Mouse (Mus musculus): ENCODE results near the gene Abi3. TPM values are rescaled to one million over a fixed set of nuclear protein-coding genes. Genes with fewer than 3 reads are reported as not detected.

The Abi3 gene
- polyA plus RNA-seq, 1 experiment = 21.8 TPM

DNA sequence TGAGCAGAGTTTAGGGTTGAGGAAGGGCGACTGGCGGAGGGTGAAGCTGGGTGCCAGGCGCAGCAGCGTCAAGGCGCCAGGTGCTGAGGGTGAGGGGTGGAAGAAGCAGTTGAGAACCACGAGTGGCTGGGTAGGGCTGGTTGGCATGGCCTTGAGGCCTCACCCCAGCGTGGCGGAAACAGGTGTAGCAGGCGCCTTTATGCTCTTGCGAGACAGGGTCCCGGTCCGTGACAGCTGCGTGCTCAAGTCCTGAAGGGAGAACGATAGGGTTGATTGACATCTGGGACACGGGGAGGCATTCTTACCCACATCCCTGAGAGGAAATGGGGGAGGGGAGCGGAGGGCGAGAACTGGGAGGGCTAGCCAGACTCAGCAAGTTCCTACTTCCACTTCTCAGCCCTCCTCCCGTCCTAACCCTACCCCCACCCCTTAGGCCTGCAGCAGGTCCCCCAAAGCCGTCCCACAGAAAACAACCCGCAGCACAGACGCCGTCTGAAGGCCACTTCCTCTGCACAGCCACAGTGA lies 8.1 kb downstream of the Abi3 start:
- H3K4me1 ChIP-seq (ENCODE audit: control insufficient read depth, insufficient read depth, low read length) = peaks cover 7% of the 10 kb centered on the region; the same call in 1 of the 2 replicates
- TF ChIP-seq CTCF (conservative IDR thresholded peaks at IDR 0.05; ENCODE audit: insufficient read depth, insufficient read length, low read depth, low read length) (no peak), POLR2A (IDR thresholded peaks at IDR 0.05; ENCODE audit: low read depth, low read length) (no peak)
- no peaks in the 10 kb centered on the region for H3K27me3 ChIP-seq (replicated peaks; ENCODE audit: control insufficient read depth, insufficient read depth, low read length)
- H3K36me3 ChIP-seq (ENCODE audit: control insufficient read depth, insufficient read depth, low read length) = no peaks in the 10 kb centered on the region
- peak; percentile 60 for DNase-seq
- no peak overlapping the region for H3K4me3 ChIP-seq (ENCODE audit: insufficient read depth, low read depth, low read length)
- 0 out of 2 replicates have a peak overlapping the region, but pooled peaks have one; percentile 0 for H3K27ac ChIP-seq (ENCODE audit: insufficient read depth, low read depth, low read length)
- WGBS = 24% methylated on average over 22 of the region's 22 CpGs

- TF ChIP-seq POLR2A (IDR thresholded peaks at IDR 0.05; ENCODE audit: low read depth, low read length) = no peak
- Histone ChIP-seq H3K4me1 (ENCODE audit: control insufficient read depth, insufficient read depth, low read length) (peaks cover 7% of the 10 kb centered on the region; the same call in 1 of the 2 replicates), H3K36me3 (ENCODE audit: control insufficient read depth, insufficient read depth, low read length) (no peaks in the 10 kb centered on the region), H3K4me3 (ENCODE audit: insufficient read depth, low read depth, low read length) (no peak overlapping the region), H3K27ac (ENCODE audit: insufficient read depth, low read depth, low read length) (0 out of 2 replicates have a peak overlapping the region, but pooled peaks have one; percentile 0), H3K27me3 (replicated peaks; ENCODE audit: control insufficient read depth, insufficient read depth, low read length) (no peaks in the 10 kb centered on the region)
- WGBS = 39% methylated on average over 18 of the region's 18 CpGs
- no peak for DNase-seq
These were observed 8.6 kb downstream of the Abi3 start for GRCm38 (mm10) chr11:95833631-95834142.

GRCm38 (mm10) chr11:95833006-95833570 lies 9.2 kb downstream of the Abi3 start:
- DNase-seq = no peak
- no peaks in the 10 kb centered on the region for H3K36me3 ChIP-seq (ENCODE audit: control insufficient read depth, insufficient read depth, low read length)
- no peak overlapping the region for H3K4me3 ChIP-seq (ENCODE audit: insufficient read depth, low read depth, low read length)
- H3K4me1 ChIP-seq (ENCODE audit: control insufficient read depth, insufficient read depth, low read length) = peaks cover 7% of the 10 kb centered on the region; the same call in 1 of the 2 replicates
- H3K27me3 ChIP-seq (replicated peaks; ENCODE audit: control insufficient read depth, insufficient read depth, low read length) = no peaks in the 10 kb centered on the region
- TF ChIP-seq POLR2A (IDR thresholded peaks at IDR 0.05; ENCODE audit: low read depth, low read length) (no peak), CTCF (conservative IDR thresholded peaks at IDR 0.05; ENCODE audit: insufficient read depth, insufficient read length, low read depth, low read length) (no peak)
- 60% methylated on average over 8 of the region's 8 CpGs for WGBS
- no peak overlapping the region for H3K27ac ChIP-seq (ENCODE audit: insufficient read depth, low read depth, low read length)

DNA sequence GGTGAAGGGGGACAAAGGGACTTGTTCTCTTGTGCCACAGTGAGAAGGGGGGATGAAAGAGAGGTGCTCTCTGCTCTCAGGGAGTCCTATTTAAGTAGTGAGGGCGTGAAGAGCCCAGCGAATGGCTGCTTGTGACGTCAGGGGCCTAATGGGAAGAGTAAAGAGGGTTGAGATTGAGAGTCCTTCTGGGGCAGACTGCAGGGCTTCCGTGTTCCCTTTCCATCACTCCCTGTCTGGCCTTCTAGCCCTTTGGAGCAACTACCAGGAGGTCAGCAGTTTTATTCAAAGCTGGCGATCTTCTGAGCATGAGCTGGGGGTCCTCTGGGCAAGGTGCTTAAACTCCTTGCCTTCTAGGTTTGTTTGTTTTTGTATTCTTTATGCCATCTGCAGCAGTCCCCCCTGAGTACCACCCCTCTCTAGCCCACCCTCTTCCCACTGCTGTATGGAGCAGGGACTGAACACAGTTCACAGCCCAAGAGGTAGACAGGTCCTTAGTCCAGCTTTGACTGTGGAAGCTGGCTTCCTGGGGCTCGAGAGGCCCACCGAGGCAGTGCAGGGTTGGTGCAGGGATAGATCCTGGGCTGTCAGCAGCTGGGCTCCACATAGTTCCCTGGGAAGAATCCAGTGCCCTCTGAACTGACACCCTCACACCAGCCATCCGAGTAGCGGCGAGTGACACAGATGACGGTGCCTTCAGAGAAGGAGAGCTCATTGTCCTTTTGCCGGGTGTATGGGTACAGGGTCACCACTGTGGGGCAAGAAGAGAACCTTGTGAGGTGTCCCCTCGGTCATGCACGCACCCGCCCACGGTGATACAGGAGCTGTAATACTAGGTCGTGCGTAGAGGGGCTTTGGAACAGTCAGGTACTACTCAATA lies 9.9 kb downstream of the Abi3 start:
- no peak overlapping the region for H3K4me3 ChIP-seq (ENCODE audit: insufficient read depth, low read depth, low read length)
- DNase-seq = no peak
- H3K4me1 ChIP-seq (ENCODE audit: control insufficient read depth, insufficient read depth, low read length) = peaks cover 7% of the 10 kb centered on the region; the same call in 1 of the 2 replicates
- H3K36me3 ChIP-seq (ENCODE audit: control insufficient read depth, insufficient read depth, low read length) = no peaks in the 10 kb centered on the region
- H3K27ac ChIP-seq (ENCODE audit: insufficient read depth, low read depth, low read length) = no peak overlapping the region
- TF ChIP-seq POLR2A (IDR thresholded peaks at IDR 0.05; ENCODE audit: low read depth, low read length) (no peak), CTCF (conservative IDR thresholded peaks at IDR 0.05; ENCODE audit: insufficient read depth, insufficient read length, low read depth, low read length) (no peak)
- H3K27me3 ChIP-seq (replicated peaks; ENCODE audit: control insufficient read depth, insufficient read depth, low read length) = no peaks in the 10 kb centered on the region
- WGBS = 72% methylated on average over 18 of the region's 18 CpGs

GRCm38 (mm10) chr11:95831641-95832040 lies 10.6 kb downstream of the Abi3 start:
- Histone ChIP-seq H3K27me3 (replicated peaks; ENCODE audit: control insufficient read depth, insufficient read depth, low read length) (no peaks in the 10 kb centered on the region), H3K4me3 (ENCODE audit: insufficient read depth, low read depth, low read length) (no peak overlapping the region), H3K36me3 (ENCODE audit: control insufficient read depth, insufficient read depth, low read length) (no peaks in the 10 kb centered on the region), H3K4me1 (ENCODE audit: control insufficient read depth, insufficient read depth, low read length) (0 out of 2 replicates have a peak, but pooled peaks cover 4% of the 10 kb centered on the region), H3K27ac (ENCODE audit: insufficient read depth, low read depth, low read length) (no peak overlapping the region)
- TF ChIP-seq POLR2A (IDR thresholded peaks at IDR 0.05; ENCODE audit: low read depth, low read length) (no peak), CTCF (conservative IDR thresholded peaks at IDR 0.05; ENCODE audit: insufficient read depth, insufficient read length, low read depth, low read length) (no peak)
- 22% methylated on average over 15 of the region's 15 CpGs for WGBS
- DNase-seq = no peak

DNA sequence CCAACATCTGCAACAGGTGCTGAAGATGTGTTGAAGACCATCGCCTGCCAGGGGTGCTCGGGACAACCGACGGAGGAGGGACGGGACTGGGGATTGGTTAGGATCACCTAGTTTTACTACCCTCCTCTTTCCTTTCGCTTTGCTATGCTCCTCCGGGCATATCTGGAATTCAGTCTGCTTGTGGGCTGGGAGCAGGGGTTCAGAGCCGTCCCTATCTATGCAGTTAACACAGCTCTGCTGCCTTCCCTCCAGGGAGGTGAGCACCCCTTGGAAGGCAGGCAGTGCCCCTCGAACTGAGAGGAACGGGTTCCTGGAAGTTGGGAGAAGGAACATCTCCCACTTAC lies 11.0 kb downstream of the Abi3 start:
- TF ChIP-seq POLR2A (IDR thresholded peaks at IDR 0.05; ENCODE audit: low read depth, low read length) = no peak
- no peak for TF ChIP-seq CTCF (conservative IDR thresholded peaks at IDR 0.05; ENCODE audit: insufficient read depth, insufficient read length, low read depth, low read length)
- Histone ChIP-seq H3K27ac (ENCODE audit: insufficient read depth, low read depth, low read length) (no peak overlapping the region), H3K4me1 (ENCODE audit: control insufficient read depth, insufficient read depth, low read length) (0 out of 2 replicates have a peak, but pooled peaks cover 4% of the 10 kb centered on the region), H3K4me3 (ENCODE audit: insufficient read depth, low read depth, low read length) (peak overlapping the region; percentile 29; the same call in 1 of the 2 replicates), H3K27me3 (replicated peaks; ENCODE audit: control insufficient read depth, insufficient read depth, low read length) (no peaks in the 10 kb centered on the region), H3K36me3 (ENCODE audit: control insufficient read depth, insufficient read depth, low read length) (no peaks in the 10 kb centered on the region)
- 17% methylated on average over 10 of the region's 10 CpGs for WGBS
- DNase-seq = no peak
